Mouse (Mus musculus): Measurements from ENCODE around the gene Rundc3a. TPM values are rescaled to one million over a fixed set of nuclear protein-coding genes. Genes with fewer than 3 reads are reported as not detected.

The Rundc3a gene
- polyA plus RNA-seq, 1 experiment, result 4.0 TPM

- peaks cover 4% of the 10 kb centered on the region for H3K27me3 ChIP-seq (ENCODE audit: control insufficient read depth, insufficient read depth, low read length)
- 95% methylated on average over 18 of the region's 18 CpGs for WGBS
- H3K4me3 ChIP-seq (ENCODE audit: extremely low read depth, insufficient read depth, insufficient read length), result no peak overlapping the region
- H3K4me1 ChIP-seq (ENCODE audit: control insufficient read depth, insufficient read depth, insufficient read length), result no peaks in the 10 kb centered on the region
- DNase-seq (ENCODE audit: low read depth in 1 of 2, low spot score in 2 of 2), result no peak
- peaks cover 7% of the 10 kb centered on the region for H3K36me3 ChIP-seq (ENCODE audit: control insufficient read depth, insufficient read depth, low read length)
- no peak overlapping the region for H3K27ac ChIP-seq (ENCODE audit: insufficient read depth, low read length)
- no peak for TF ChIP-seq CTCF (IDR thresholded peaks at IDR 0.05; ENCODE audit: extremely low read depth, insufficient read depth, insufficient read length, insufficient replicate concordance)
These were observed 11.2 kb downstream of the Rundc3a start for GRCm38 (mm10) chr11:102404161-102405010.

GRCm38 (mm10) chr11:102405544-102406285, 12.5 kb downstream of the Rundc3a start:
- Histone ChIP-seq H3K27ac (ENCODE audit: insufficient read depth, low read length) (no peak overlapping the region), H3K4me3 (ENCODE audit: extremely low read depth, insufficient read depth, insufficient read length) (no peak overlapping the region), H3K27me3 (ENCODE audit: control insufficient read depth, insufficient read depth, low read length) (no peaks in the 10 kb centered on the region), H3K36me3 (ENCODE audit: control insufficient read depth, insufficient read depth, low read length) (peaks cover 7% of the 10 kb centered on the region), H3K4me1 (ENCODE audit: control insufficient read depth, insufficient read depth, insufficient read length) (no peaks in the 10 kb centered on the region)
- no peak for DNase-seq (ENCODE audit: low read depth in 1 of 2, low spot score in 2 of 2)
- TF ChIP-seq POLR2A (IDR thresholded peaks at IDR 0.05; ENCODE audit: low read depth, low read length) (no peak), CTCF (IDR thresholded peaks at IDR 0.05; ENCODE audit: extremely low read depth, insufficient read depth, insufficient read length, insufficient replicate concordance) (no peak)
- 89% methylated on average over 11 of the region's 11 CpGs for WGBS

- WGBS, result 48% methylated on average over 3 of the region's 3 CpGs
- Histone ChIP-seq H3K27ac (ENCODE audit: insufficient read depth, low read length) (no peak overlapping the region), H3K4me1 (ENCODE audit: control insufficient read depth, insufficient read depth, insufficient read length) (no peaks in the 10 kb centered on the region), H3K4me3 (ENCODE audit: extremely low read depth, insufficient read depth, insufficient read length) (peak overlapping the region; percentile 81; the same call in 1 of the 2 replicates), H3K27me3 (ENCODE audit: control insufficient read depth, insufficient read depth, low read length) (no peaks in the 10 kb centered on the region), H3K36me3 (ENCODE audit: control insufficient read depth, insufficient read depth, low read length) (peaks cover 7% of the 10 kb centered on the region)
- no peak for TF ChIP-seq CTCF (IDR thresholded peaks at IDR 0.05; ENCODE audit: extremely low read depth, insufficient read depth, insufficient read length, insufficient replicate concordance)
- TF ChIP-seq POLR2A (IDR thresholded peaks at IDR 0.05; ENCODE audit: low read depth, low read length), result no peak
- no peak for DNase-seq (ENCODE audit: low read depth in 1 of 2, low spot score in 2 of 2)
These were observed 13.2 kb downstream of the Rundc3a start for GRCm38 (mm10) chr11:102406401-102406800.

- H3K36me3 ChIP-seq (ENCODE audit: control insufficient read depth, insufficient read depth, low read length), result peaks cover 7% of the 10 kb centered on the region
- no peaks in the 10 kb centered on the region for H3K4me1 ChIP-seq (ENCODE audit: control insufficient read depth, insufficient read depth, insufficient read length)
- under 1% methylated on average over 85 of the region's 85 CpGs for WGBS
- H3K27me3 ChIP-seq (ENCODE audit: control insufficient read depth, insufficient read depth, low read length), result no peaks in the 10 kb centered on the region
- peak overlapping the region; percentile 94 for H3K27ac ChIP-seq (ENCODE audit: insufficient read depth, low read length)
- peak overlapping the region; percentile 99 for H3K4me3 ChIP-seq (ENCODE audit: extremely low read depth, insufficient read depth, insufficient read length)
- peak; percentile 74 to 92 for DNase-seq (ENCODE audit: low read depth in 1 of 2, low spot score in 2 of 2)
- peak; percentile 9 for TF ChIP-seq POLR2A (IDR thresholded peaks at IDR 0.05; ENCODE audit: low read depth, low read length)
- no peak for TF ChIP-seq CTCF (IDR thresholded peaks at IDR 0.05; ENCODE audit: extremely low read depth, insufficient read depth, insufficient read length, insufficient replicate concordance)
These were observed 14.0 kb downstream of the Rundc3a start for GRCm38 (mm10) chr11:102406900-102407833.

- H3K4me3 ChIP-seq (ENCODE audit: extremely low read depth, insufficient read depth, insufficient read length), result peak within 1 kb of the TSS; percentile 99
- peak within 1 kb of the TSS; percentile 94 for H3K27ac ChIP-seq (ENCODE audit: insufficient read depth, low read length)
- no peak for DNase-seq (ENCODE audit: low read depth in 1 of 2, low spot score in 2 of 2)
- no peaks in the 10 kb centered on the region for H3K27me3 ChIP-seq (ENCODE audit: control insufficient read depth, insufficient read depth, low read length)
- H3K4me1 ChIP-seq (ENCODE audit: control insufficient read depth, insufficient read depth, insufficient read length), result no peaks in the 10 kb centered on the region
- TF ChIP-seq POLR2A (IDR thresholded peaks at IDR 0.05; ENCODE audit: low read depth, low read length), result no peak
- no peak for TF ChIP-seq CTCF (IDR thresholded peaks at IDR 0.05; ENCODE audit: extremely low read depth, insufficient read depth, insufficient read length, insufficient replicate concordance)
- H3K36me3 ChIP-seq (ENCODE audit: control insufficient read depth, insufficient read depth, low read length), result peaks cover 5% of the 10 kb centered on the region
- under 1% methylated on average over 19 of the region's 19 CpGs for WGBS
These were observed 14.6 kb downstream of the Rundc3a start, which contains the start of gene Slc25a39 for GRCm38 (mm10) chr11:102407834-102408215. Gene Slc25a39 (minus strand): TSS chr11:102407946.

GRCm38 (mm10) chr11:102408344-102408876, 15.2 kb downstream of the Rundc3a start:
- Histone ChIP-seq H3K4me1 (ENCODE audit: control insufficient read depth, insufficient read depth, insufficient read length) (no peaks in the 10 kb centered on the region), H3K27ac (ENCODE audit: insufficient read depth, low read length) (peak overlapping the region; percentile 94)
- DNase-seq (ENCODE audit: low read depth in 1 of 2, low spot score in 2 of 2), result peak; percentile 92 to 93

More at GRCm38 (mm10) chr11:102408344-102408876, 15.2 kb downstream of the Rundc3a start:
- peak overlapping the region; percentile 99 for H3K4me3 ChIP-seq (ENCODE audit: extremely low read depth, insufficient read depth, insufficient read length)
- no peaks in the 10 kb centered on the region for H3K27me3 ChIP-seq (ENCODE audit: control insufficient read depth, insufficient read depth, low read length)
- TF ChIP-seq CTCF (IDR thresholded peaks at IDR 0.05; ENCODE audit: extremely low read depth, insufficient read depth, insufficient read length, insufficient replicate concordance), result no peak
- TF ChIP-seq POLR2A (IDR thresholded peaks at IDR 0.05; ENCODE audit: low read depth, low read length), result peak; percentile 66
- under 1% methylated on average over 32 of the region's 32 CpGs for WGBS
- H3K36me3 ChIP-seq (ENCODE audit: control insufficient read depth, insufficient read depth, low read length), result peaks cover 1% of the 10 kb centered on the region
